Mouse (Mus musculus) myocyte (in vitro differentiated cells): Measurements from ENCODE around the gene Alox12b.

Source experiments
- CEBPB ChIP-seq: IDR thresholded peaks from 2 replicates; pipeline ENCODE4 v1.6.1; 2011; ENCODE audit warnings: mild to moderate bottlenecking, moderate library complexity; ENCODE audit not compliant: poor library complexity, insufficient read depth, severe bottlenecking
- E2F4 ChIP-seq: IDR thresholded peaks from one replicate; pipeline ENCODE4 v1.6.1; 2011; ENCODE audit warnings: mild to moderate bottlenecking, control low read depth, moderate library complexity; ENCODE audit not compliant: insufficient read depth
- MAX ChIP-seq: IDR thresholded peaks from one replicate; pipeline ENCODE4 v1.6.1; 2011; ENCODE audit warnings: low read depth, mild to moderate bottlenecking, control low read depth
- MYOD1 ChIP-seq, 3 experiments: IDR thresholded peaks; one replicate each; pipeline ENCODE4 v1.6.1; 2011; ENCODE audit warnings: control low read depth in 2 of 3, low read depth in 2 of 3, mild to moderate bottlenecking in 2 of 3, moderate library complexity in 1 of 3; ENCODE audit not compliant: insufficient read length in 2 of 3, control insufficient read depth in 1 of 3
- MYOG ChIP-seq, 3 experiments: IDR thresholded peaks; one replicate each; pipeline ENCODE4 v1.6.1; 2011; ENCODE audit warnings: control low read depth in 2 of 3, low read depth in 2 of 3, mild to moderate bottlenecking in 2 of 3; ENCODE audit not compliant: insufficient read length in 2 of 3, control insufficient read depth in 1 of 3, insufficient read depth in 1 of 3
- POLR2A ChIP-seq: IDR thresholded peaks from one replicate; pipeline ENCODE4 v1.6.1; 2011; ENCODE audit warnings: low read depth, mild to moderate bottlenecking, control low read depth, moderate library complexity; ENCODE audit not compliant: insufficient read length
- POLR2AphosphoS2 ChIP-seq: IDR thresholded peaks from one replicate; pipeline ENCODE4 v1.6.1; 2011; ENCODE audit warnings: low read depth, control low read depth; ENCODE audit not compliant: insufficient read length
- REST ChIP-seq: IDR thresholded peaks from one replicate; pipeline ENCODE4 v1.6.1; 2011; ENCODE audit warnings: mild to moderate bottlenecking, control low read depth, moderate library complexity; ENCODE audit not compliant: insufficient read depth, insufficient read length
- SRF ChIP-seq: IDR thresholded peaks from one replicate; pipeline ENCODE4 v1.6.1; 2011; ENCODE audit warnings: low read depth; ENCODE audit not compliant: control insufficient read depth, insufficient read length
- TCF12 ChIP-seq: IDR thresholded peaks from one replicate; pipeline ENCODE4 v1.6.1; 2011; ENCODE audit warnings: mild to moderate bottlenecking, control low read depth; ENCODE audit not compliant: poor library complexity, insufficient read depth, severe bottlenecking
- TCF3 ChIP-seq: IDR thresholded peaks from one replicate; pipeline ENCODE4 v1.6.1; 2011; ENCODE audit warnings: low read depth, control low read depth; ENCODE audit not compliant: insufficient read length
- USF1 ChIP-seq: IDR thresholded peaks from one replicate; pipeline ENCODE4 v1.6.1; 2011; ENCODE audit warnings: low read depth, mild to moderate bottlenecking, control low read depth, moderate library complexity

DNA sequence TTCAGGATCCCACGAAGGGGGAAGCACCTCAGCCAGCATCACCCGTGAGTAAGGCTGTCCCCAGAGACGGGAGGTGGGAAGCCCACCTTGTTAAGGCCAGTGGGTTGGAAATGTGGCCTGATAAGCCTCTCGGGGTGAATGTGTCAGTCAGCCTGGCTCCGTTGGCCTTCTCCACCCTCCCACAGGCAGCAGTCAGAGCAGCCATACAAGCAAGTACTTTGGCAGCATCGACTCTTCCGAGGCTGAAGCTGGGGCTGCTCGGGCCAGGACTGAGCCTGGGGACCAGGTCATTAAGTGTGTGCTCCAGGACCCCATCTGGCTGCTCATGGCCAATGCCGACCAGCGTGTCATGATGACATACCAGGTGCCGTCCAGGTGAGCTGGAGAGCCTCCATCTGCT, 49.1 kb upstream of the Alox12b start:
- TF ChIP-seq MYOG (IDR thresholded peaks at IDR 0.05; ENCODE audit: control insufficient read depth in 1 of 3, insufficient read depth in 1 of 3, insufficient read length in 2 of 3, low read depth in 2 of 3) (no peak), USF1 (no peak), POLR2A (no peak), E2F4 (no peak), REST (no peak), TCF12 (no peak), MYOD1 (IDR thresholded peaks at IDR 0.05; ENCODE audit: control insufficient read depth in 1 of 3, insufficient read length in 2 of 3, low read depth in 2 of 3) (no peak), MAX (no peak), POLR2AphosphoS2 (peak; percentile 14), SRF (no peak), TCF3 (no peak), CEBPB (no peak)
